Mouse (Mus musculus): Measurements from ENCODE around the gene Etnk1.

Etnk1 gene

GRCm38 (mm10) chr6:143166452-143167357 is at the start of gene Etnk1:
TSS of gene Etnk1 (plus strand) at chr6:143167221.
- DNase-seq: peak; percentile 95 to 97

DNA sequence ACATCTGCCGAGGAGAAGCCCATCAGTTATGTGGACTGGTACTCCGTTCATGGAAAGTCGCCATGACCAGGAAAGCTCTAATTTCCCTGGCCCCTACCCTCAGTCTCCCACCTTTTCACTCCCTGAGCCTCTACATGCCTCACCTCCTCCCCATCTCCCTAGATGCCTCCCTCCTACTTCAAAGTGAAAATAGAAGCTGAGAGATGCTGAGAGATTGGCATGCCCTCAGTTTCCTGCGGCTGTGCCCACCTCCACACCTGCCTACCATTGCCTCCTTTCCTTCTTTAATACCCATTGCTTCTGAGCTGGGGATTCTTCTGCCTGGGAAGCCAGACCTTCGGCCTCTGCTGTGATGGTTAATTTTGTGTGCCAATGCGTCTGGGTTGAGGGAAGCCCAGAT is 47.7 kb upstream of the Etnk1 start:
- no peak for DNase-seq

DNA sequence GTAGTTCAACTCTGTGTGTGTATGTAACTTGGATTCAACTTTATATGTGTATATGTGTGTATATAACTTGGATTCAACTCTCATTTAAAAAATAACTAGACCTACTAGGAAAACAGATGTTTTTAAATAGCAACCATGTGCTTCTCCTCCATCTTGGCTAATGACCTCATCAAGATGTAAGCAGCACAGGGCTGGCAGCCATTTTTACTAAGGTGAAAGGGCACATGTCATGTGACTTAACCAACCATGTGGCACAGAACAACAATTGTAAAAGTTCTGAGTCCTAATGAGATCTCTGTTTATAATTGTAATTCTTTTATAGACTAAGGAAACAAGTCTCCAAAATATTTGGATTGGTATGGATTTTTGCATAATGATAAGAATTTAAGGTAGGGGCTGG is 41.3 kb upstream of the Etnk1 start:
- DNase-seq: no peak

DNA sequence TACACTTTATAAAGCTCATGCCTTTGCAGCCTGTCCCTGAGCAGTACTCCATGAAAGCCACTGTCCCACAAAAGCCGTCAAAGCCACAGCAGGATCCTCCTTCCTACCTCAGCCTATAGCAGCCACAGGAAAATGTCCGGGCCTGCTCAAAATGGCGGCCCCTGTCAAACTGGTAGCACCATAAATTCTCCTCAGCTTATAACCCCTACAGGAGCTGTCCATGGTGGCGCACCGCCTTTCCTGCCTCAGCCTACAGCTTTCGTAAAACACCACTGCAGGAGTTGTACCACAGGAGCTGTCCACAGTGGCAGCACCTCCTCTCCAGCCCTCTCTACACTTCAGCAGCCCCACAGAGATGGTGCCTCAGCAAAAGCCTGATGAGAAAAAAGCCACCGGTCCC is 37.6 kb upstream of the Etnk1 start:
- no peak for DNase-seq

- no peak for DNase-seq
Observed at GRCm38 (mm10) chr6:143129952-143130351, 37.1 kb upstream of the Etnk1 start.

- no peak for DNase-seq
Observed at GRCm38 (mm10) chr6:143130411-143130810, 36.6 kb upstream of the Etnk1 start.

DNA sequence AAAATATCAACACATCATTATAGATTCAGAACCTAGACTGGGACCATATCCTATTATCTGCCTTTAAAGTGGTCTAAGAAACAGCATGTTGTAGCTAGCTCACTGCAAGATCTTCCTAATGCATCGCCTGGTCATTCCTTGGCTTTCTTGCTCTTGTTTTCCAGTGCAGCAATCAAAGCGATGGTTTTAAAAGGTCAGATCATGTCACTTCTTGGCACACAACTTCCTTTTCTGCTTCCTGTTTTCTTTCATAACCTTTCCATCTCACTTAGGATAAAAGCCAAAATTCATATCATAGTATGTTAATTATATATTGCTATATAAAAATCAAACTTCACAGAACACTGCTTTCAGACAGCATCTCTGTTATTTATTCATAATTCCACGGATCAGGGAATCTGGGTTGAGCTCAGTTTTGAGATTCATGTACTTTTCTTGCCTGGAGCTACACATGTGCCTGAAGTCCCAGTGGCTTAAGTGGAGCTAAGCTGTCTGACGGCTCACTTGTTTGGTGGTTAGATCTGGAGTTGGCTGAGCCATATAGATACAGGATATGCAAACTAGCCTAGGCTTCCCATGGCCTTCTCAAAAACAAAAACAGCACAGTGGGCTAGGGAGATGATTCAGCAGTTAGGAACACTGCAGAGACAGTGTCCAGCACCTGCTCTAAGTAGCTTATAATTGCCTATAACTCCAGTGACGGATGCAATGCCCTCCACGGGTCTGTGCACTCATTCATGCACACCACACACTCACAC is 34.9 kb upstream of the Etnk1 start:
- DNase-seq: no peak

- DNase-seq: no peak
Observed at GRCm38 (mm10) chr6:143133150-143133549, 33.9 kb upstream of the Etnk1 start.

DNA sequence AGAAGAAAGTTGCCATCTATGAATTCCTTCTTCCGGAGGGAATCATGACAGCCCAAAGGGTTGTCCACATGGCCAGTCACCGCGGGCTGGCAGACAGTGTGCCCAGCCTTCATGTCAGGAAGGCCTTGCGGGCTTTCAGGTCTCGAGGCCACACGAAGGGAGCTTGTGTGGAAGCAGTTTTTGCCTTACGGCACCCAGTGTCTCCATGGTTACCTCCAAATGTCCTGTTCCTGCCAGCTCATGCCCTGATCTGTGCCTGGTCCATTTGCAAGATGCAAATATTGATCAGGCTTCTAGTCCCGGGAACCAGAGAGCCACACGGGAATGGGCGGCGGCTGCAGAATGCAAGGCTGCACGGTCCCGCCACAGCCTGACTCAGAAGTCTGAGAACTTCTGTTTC is 31.9 kb upstream of the Etnk1 start:
- DNase-seq: no peak

GRCm38 (mm10) chr6:143136688-143137087 is 30.3 kb upstream of the Etnk1 start:
- DNase-seq: no peak

GRCm38 (mm10) chr6:143137341-143137740 is 29.7 kb upstream of the Etnk1 start:
- DNase-seq: no peak

GRCm38 (mm10) chr6:143139417-143139816 is 27.6 kb upstream of the Etnk1 start:
- DNase-seq: no peak

DNA sequence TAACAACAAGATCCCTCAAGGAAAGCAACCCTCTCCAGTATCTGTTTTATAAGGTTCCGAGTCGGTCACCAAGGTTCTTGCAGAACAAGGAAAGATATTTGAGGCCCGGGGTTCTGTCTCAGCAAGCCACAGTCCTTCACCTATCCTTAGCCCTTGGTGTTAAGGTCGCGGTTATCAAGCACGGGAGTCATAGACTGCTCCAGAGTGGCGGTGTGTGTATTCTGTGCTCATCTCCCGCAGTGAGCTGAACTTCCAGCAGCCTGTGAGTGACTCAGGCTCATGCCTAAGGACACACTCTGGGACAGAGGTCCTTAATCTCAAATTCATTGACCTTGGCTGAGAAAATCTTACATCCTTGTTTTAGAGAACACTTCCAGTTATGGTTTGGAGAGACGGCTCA is 26.1 kb upstream of the Etnk1 start:
- DNase-seq: no peak

DNA sequence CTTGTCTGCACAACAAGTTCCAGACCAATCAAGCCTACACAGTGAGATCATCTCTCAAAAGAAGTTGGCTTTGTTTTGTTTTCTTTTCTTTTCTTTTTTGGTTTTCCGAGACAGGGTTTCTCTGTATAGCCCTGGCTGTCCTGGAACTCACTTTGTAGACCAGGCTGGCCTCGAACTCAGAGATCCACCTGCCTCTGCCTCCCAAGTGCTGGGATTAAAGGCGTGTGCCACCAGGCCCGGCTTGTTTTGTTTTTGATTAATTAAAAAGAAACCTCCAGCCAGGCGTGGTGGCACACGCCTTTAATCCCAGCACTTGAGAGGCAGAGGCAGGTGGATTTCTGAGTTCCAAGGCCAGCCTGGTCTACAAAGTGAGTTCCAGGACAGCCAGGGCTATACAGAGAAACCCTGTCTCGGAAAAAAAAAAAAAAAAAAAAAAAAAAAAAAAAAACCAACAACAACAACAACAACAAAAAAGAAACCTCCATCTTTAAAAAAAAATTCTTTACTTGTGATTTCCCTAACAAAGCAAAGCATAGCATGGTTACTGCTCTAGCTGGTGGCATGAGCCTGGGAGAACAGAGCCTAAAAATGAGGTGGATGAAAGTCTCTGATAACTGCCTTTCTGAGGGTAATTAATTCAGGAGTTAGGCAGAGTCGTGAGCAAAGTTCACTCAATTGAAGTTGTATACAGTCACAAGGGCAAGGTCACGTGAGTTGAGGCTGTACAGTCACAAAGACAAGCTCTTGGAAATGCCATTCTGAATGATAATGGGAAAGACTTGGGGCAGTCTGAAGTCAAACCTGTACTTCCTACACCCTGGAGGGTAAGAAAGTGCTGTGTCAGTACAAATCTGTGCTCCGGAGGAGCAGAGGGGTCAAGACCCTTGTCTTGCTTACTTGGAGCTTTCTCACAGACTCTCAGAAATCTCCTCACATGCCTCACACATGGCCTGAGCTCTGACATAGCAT is 25.1 kb upstream of the Etnk1 start:
- peak; percentile 58 to 82 for DNase-seq

DNA sequence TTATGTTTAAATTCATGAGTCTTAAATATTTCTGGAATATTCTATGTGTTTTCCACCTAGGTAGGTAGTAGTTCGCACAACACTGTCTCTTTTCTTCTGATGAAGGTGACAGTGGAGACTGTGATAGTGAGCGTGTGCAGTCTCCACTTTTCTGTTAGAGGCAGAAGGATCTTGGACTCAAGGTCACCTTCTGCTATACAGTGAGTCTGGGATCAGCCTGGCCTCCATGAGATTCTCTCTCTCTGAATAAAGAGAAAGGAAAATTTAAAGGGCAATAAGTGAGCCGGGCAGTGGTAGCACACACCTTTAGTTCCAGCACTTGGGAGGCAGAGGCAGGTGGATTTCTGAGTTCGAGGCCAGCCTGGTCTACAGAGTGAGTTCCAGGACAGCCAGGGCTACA is 24.2 kb upstream of the Etnk1 start:
- DNase-seq: no peak

- no peak for DNase-seq
Observed at GRCm38 (mm10) chr6:143143321-143143720, 23.7 kb upstream of the Etnk1 start.

DNA sequence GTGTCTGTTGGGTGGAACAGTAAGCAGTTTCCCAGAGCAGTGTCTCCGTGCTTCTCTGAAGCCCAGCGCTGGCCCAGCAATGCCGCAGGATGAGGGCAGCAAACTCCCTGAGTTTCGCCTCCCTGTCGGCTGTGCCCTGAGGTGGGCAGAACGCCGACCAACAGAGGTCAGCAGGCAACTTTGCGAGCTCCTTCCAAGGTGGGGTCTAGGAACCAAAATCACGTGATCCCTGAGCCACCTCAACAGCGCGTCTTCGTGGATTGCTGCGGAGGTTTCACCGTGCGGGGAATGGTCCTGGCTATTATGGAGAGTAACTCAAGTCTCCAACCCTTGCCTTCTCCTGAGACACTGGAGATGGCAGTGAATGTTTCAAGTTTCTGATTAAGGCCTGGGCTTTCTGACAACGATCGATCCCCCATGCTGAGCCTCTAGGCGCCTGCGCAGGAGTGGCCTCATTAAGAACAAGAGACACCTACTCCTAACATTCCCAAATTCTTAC is 23.2 kb upstream of the Etnk1 start:
- no peak for DNase-seq

- DNase-seq: no peak
Observed at GRCm38 (mm10) chr6:143144556-143144955, 22.5 kb upstream of the Etnk1 start.

- DNase-seq: peak; percentile 63 to 76
Observed at GRCm38 (mm10) chr6:143145051-143145450, 22.0 kb upstream of the Etnk1 start.

DNA sequence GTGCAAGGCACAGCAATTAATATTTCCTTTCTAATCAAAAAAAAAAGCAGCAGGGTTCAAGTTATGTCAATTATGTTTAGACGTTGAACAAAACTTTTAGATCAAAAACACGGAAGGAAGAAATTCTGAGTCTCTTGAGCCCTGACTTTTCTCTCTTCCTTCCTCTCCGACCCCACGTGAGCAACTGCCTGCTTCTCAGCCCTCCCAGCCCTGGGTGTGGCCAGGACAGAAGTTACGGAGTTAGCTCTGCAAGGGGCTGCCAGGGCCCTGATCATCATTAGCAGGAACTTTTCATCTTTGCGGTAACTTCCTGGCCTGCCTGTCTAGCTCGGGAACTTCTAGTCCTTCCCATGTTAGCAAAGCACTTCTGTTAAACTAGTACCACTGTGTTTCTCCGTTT is 20.3 kb upstream of the Etnk1 start:
- DNase-seq: peak; percentile 73 to 74

DNA sequence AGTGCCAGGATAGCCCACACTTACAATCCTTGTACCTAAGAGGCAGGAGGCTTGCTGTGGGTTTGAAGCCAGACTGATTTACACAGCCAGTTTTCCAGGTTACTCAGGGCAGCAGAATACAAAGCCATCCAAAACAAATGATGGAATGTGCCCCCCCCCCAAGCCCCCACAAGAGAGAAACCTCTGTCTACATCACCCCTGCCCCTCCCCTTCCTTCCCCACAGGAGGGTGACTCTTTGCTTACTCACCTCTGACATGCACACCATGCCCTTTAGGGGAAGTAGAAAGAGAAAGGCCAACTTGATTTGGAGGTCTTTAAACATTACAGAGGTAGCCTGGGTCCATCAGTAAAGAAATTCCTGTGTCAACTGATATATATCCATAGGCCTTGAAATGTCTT is 18.2 kb upstream of the Etnk1 start:
- DNase-seq: peak in 1 of 2 experiments; percentile 56

DNA sequence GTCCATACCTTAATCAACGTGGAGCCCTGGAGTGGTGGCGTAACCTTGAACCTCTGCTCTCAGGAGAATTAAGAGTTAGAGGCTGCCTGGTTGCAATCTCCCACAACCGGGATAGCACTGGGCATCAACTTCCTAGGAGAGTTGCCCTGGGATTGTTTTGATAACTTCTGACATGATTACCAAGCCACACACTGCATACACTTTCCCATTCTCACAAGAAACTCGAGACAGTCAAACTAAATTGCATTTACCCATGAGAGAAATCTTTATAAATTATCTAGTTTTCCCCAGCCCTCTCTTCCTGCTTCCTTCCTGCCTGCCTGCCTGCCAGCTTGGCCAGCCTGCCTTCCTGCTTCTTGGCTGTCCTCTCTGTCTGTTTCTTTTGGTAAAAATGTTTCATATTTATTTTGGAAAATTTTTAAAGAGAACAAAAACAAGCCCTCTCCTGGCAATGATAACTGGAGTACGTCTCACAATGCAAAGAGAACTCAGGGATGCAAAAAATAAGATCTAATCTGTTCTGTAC is 17.2 kb upstream of the Etnk1 start:
- peak in 1 of 2 experiments; percentile 53 for DNase-seq
